Mouse (Mus musculus) testis, adult 2 months (tissue): ENCODE results near the gene Cyb561.

Experiments used
- CTCF ChIP-seq: fragments of 200-500 bp; IDR thresholded peaks from 2 replicates; pipeline ENCODE4 v1.5.1; 2012; ENCODE audit warnings: low read depth, mild to moderate bottlenecking, inconsistent platforms, low read length, moderate library complexity; ENCODE audit not compliant: control insufficient read depth, insufficient read depth, insufficient replicate concordance
- POLR2A ChIP-seq: fragments of 200-500 bp; IDR thresholded peaks from 2 replicates; pipeline ENCODE4 v1.6.1; 2012; ENCODE audit warnings: low read depth, mild to moderate bottlenecking, inconsistent platforms, low read length, moderate library complexity; ENCODE audit not compliant: control insufficient read depth

GRCm38 (mm10) chr11:105911149-105911548 lies 42.0 kb downstream of the Cyb561 start:
- TF ChIP-seq CTCF (no peak), POLR2A (no peak)
